Mouse (Mus musculus) megakaryocyte, embryonic 14.5 days (primary cell): ENCODE measurements around the gene Kif13a. TPM values are rescaled to one million over a fixed set of nuclear protein-coding genes. Genes with fewer than 3 reads are reported as not detected.

Source experiments
- H3K27me3 ChIP-seq: replicated peaks from 2 replicates; pipeline ENCODE3; 2012; ENCODE audit warnings: inconsistent platforms
- H3K36me3 ChIP-seq: replicated peaks from 2 replicates; pipeline ENCODE3; 2012; ENCODE audit warnings: low read length, inconsistent platforms, mixed read lengths
- H3K4me1 ChIP-seq: 2 replicates; pipeline ENCODE4 v1.6.1; 2012; ENCODE audit warnings: inconsistent platforms
- H3K4me3 ChIP-seq: replicated peaks from 2 replicates; pipeline ENCODE3; 2012; ENCODE audit warnings: moderate library complexity, mild to moderate bottlenecking, inconsistent platforms
- H3K9me3 ChIP-seq: 2 replicates; pipeline ENCODE4 v1.6.1; 2012; ENCODE audit warnings: inconsistent platforms
- FLI1 ChIP-seq: IDR thresholded peaks from 2 replicates; pipeline ENCODE4 v1.6.1; 2012; ENCODE audit warnings: low read length, inconsistent platforms, mixed read lengths
- GATA1 ChIP-seq: IDR thresholded peaks from 3 replicates; pipeline ENCODE4 v1.6.1; 2012; ENCODE audit warnings: mixed read lengths, low read length, inconsistent platforms, borderline replicate concordance
- polyA plus RNA-seq: library from polyadenylated mRNA; stranded (reverse); fragments of >175 nt; gene quantifications from 2 replicates; pipeline ENCODE4 v1.2.3, GENCODE M21; 2012; ENCODE audit warnings: low replicate concordance; ENCODE audit not compliant: insufficient read depth

Kif13a gene
- polyA plus RNA-seq, result 0.78 and 4.7 TPM in 2 replicates

DNA sequence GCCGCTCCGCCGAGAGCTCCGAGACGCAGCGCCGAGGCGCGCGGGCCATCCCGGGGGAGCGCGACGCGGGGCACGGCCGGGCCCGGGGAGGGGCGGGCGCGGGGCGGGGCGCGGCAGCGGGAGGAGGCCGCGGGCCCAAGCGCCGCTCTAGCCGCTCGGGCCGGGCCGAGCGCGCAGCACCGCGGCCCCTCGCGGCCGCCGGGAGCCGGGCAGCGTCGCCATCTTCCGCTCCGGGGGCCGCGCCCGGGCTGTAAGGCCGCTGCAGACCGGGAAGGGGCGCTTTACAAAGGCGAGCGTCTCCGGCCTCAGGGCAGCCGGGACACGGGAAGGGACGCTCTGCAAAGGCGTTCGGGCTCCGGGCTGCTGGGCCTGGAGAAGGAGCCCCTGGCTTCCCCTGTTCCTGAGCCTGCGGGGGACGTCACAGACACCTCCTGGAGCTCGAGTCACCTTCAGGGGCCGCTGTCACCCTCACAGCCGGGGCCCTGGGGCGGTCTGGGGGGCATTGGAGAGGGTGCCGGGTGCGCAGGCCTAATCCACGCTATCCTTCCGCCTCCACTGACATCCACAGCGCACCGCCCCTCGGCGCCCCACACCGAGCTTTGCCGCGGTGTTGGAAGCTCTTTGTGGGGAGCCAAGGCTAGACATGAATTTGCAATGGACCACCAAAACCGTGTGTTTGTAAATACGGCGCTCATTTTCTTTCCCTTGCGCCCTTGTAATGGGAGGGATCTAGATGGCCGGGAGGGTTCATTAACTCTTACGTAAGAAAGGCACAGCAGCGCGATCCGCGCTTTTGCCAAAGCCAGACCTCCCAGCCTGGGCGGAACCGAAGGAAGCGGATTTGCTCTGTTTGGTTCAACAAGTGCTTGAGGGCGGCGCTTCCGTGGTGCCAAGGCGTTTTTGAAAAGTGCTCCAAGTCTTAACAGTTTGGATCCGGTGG, at the start of gene Kif13a:
Kif13a (minus strand) TSS at position 149 of the 940 bp plus-strand sequence.
- TF ChIP-seq FLI1, result no peak
- TF ChIP-seq GATA1, result no peak
- H3K27me3 ChIP-seq, result no peaks in the 10 kb centered on the region
- H3K9me3 ChIP-seq, result 0 out of 2 replicates have a peak, but pooled peaks cover 3% of the 10 kb centered on the region
- peaks cover 22% of the 10 kb centered on the region for H3K36me3 ChIP-seq
- H3K4me3 ChIP-seq, result peak within 1 kb of the TSS; percentile 95
- peaks cover 73% of the 10 kb centered on the region for H3K4me1 ChIP-seq

DNA sequence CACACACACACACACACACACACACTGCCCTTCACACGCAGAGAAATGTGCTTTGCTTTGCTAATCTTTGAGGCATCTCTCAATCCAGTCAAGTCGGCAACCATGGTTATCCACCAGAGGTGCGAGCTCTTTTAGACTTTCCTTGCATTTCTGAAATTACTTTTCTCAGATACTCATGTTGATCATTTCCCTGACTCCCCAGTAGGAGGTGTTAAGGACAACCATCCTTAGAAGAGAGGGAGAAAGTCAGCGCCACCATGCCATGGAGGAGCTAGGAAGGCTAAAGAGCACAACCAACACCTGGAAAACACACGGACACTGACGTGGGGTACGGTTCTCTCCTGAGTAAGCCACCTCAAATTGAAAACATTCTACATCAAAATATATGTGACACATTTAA, 46.9 kb upstream of the Kif13a start:
- no peak overlapping the region for H3K4me3 ChIP-seq

DNA sequence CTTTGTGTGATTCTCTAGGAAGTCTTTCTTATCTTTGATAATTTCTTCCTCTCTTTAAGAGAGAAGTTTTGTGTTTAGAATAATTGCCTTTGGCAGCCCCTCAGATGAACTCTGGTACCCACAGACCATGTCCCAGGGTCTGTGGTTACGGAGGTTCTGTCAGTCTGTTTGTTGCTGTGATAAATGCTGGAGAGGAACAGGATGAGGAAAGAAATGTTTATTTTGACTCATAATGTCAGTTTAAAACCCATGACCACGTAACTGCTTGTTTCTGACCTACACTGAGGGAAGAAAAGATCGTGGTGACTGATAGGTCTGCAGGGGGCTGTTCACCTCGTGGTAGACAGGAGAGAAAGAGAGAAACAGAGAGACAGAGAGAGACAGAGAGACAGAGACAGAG, 46.3 kb upstream of the Kif13a start:
- Histone ChIP-seq H3K27me3 (no peaks in the 10 kb centered on the region), H3K4me1 (peaks cover 35% of the 10 kb centered on the region), H3K4me3 (no peak overlapping the region), H3K9me3 (no peaks in the 10 kb centered on the region), H3K36me3 (no peaks in the 10 kb centered on the region)
- no peak for TF ChIP-seq FLI1
- TF ChIP-seq GATA1, result no peak

More for the DNA sequence above, 46.9 kb upstream of the Kif13a start:
- Histone ChIP-seq H3K27me3 (no peaks in the 10 kb centered on the region), H3K9me3 (no peaks in the 10 kb centered on the region), H3K36me3 (no peaks in the 10 kb centered on the region), H3K4me1 (peaks cover 36% of the 10 kb centered on the region)
- TF ChIP-seq FLI1 (no peak), GATA1 (no peak)

DNA sequence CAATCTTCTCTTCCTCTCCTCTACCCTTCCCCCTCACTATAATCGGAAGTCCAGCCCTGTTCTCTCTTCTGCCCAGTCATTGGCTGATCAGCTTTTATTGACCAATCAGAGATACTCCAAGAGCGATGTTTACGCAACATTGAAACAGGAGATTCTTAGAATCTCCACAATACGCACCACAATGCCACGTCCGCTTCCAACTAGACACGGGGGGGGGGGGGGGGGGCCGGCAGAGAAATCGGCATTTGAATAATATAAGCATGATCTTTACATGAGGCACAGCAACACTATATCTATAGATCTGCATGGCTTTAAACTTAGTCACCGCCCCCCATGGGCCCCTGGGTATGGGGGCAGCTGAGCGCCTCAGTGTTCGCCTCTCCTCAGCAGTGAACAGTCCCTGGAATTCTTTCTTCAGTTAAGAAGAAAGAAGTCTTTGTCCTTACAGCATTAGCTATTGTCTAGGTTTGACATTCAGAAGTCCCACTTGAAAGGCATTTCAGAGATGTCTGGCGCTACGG, 45.4 kb upstream of the Kif13a start:
- no peaks in the 10 kb centered on the region for H3K9me3 ChIP-seq
- H3K4me1 ChIP-seq, result peaks cover 32% of the 10 kb centered on the region
- H3K36me3 ChIP-seq, result no peaks in the 10 kb centered on the region
- H3K4me3 ChIP-seq, result no peak overlapping the region
- H3K27me3 ChIP-seq, result no peaks in the 10 kb centered on the region
- TF ChIP-seq FLI1, result no peak
- no peak for TF ChIP-seq GATA1

DNA sequence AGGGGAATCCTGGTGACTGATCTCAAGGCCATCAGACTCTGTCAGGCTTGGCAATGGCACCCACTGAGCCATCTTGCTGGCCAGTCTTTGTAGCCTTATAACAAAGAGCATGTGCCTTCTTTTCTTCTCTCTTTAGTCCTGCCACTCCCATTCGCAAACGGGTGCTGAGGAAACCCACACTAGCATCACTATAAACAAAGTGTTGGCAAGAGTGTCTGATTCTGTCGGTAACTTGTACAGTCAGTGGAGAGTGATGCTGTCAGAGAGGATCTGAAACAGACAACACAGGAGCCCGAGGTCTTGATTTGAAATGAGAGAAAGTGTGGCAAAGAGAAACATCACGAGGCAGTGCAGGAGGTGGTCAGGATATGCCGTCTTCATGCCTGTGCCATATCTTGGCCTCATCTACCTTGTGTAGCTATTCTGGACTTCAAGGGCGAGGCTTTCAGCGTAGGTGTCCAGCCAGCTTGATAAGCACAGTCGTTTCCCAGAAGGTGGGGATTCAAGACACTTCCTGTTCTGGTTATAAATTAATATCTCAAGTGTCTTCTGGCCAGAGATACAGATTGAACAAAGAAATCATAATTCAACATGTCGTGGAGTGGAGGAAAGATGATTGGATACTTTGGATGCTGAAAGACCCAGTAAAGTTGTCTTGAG, 40.7 kb upstream of the Kif13a start:
- Histone ChIP-seq H3K4me1 (peaks cover 19% of the 10 kb centered on the region), H3K4me3 (no peak overlapping the region), H3K36me3 (no peaks in the 10 kb centered on the region), H3K9me3 (0 out of 2 replicates have a peak, but pooled peaks cover 4% of the 10 kb centered on the region), H3K27me3 (peaks cover 7% of the 10 kb centered on the region)
- TF ChIP-seq FLI1 (no peak), GATA1 (no peak)

DNA sequence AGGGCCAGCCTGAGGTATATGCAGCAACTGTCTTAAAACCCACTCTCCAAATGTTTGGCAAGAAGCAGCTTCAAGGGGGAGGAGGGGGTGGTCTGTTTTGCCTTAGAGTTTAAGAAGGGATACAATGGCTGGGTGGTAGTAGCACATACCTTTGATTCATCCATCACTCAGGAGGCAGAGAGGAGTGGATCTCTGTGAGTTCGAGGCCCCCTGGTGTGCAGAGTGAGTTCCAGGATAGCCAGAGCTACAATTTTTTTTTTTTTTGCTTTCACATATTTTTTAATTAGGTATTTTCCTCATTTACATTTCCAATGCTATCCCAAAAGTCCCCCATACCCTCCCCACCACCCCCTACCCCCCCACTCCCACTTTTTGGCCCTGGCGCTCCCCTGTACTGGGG, 39.0 kb upstream of the Kif13a start:
- Histone ChIP-seq H3K4me1 (peaks cover 13% of the 10 kb centered on the region), H3K9me3 (peaks cover 15% of the 10 kb centered on the region), H3K27me3 (peaks cover 9% of the 10 kb centered on the region), H3K4me3 (no peak overlapping the region), H3K36me3 (no peaks in the 10 kb centered on the region)
- no peak for TF ChIP-seq FLI1
- TF ChIP-seq GATA1, result no peak

DNA sequence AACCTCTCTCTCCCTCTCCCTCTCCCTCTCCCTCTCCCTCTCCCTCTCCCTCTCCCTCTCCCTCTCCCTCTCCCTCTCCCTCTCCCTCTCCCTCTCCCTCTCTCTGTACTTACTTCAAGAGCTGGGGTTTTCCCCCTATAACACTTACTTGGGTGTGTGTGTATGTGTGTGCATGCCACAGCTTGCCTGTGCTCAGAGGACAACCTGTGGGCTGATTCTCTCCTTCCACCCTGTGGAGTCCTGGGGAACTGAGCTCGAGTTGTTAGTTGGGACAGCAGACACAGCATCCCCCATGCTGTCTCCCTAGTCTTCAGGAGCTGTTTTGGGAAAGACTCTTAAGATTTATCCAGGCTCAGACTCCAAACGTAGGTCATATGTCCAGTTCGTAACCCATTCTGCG, 37.6 kb upstream of the Kif13a start:
- no peaks in the 10 kb centered on the region for H3K36me3 ChIP-seq
- peaks cover 9% of the 10 kb centered on the region for H3K27me3 ChIP-seq
- no peak overlapping the region for H3K4me3 ChIP-seq
- H3K4me1 ChIP-seq, result 0 out of 2 replicates have a peak, but pooled peaks cover 6% of the 10 kb centered on the region
- H3K9me3 ChIP-seq, result peaks cover 15% of the 10 kb centered on the region
- TF ChIP-seq GATA1 (no peak), FLI1 (no peak)

DNA sequence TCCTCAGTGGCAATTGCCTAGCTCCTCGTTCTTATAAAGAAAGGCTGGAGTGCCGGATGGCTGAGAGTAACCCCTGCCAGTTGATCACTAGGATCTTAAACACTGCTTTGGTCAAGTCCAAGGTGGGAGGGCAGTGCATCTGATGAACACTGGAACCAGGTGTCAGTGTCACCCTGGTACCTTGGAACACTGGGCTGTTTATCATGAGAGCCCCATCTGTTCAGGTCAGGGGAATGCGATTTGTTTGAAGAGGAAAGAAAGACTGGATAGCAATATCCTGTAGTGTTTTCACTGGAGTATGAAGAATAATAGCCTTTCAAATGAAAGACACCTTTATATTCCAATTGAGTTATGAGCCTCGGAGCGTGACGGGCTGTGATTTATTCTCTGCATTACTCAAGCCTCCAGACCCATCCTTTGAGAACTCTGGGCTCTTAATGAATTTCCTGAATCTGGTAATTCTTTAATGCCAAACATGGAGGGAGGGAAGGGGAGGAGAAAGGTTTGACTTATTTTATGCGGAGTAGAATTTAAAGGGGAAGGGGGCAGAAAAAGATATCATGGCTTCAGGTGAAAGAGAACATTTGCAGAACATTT, 31.3 kb upstream of the Kif13a start:
- Histone ChIP-seq H3K27me3 (peaks cover 22% of the 10 kb centered on the region), H3K36me3 (no peaks in the 10 kb centered on the region), H3K9me3 (peaks cover 14% of the 10 kb centered on the region), H3K4me1 (peaks cover 12% of the 10 kb centered on the region), H3K4me3 (no peak overlapping the region)
- TF ChIP-seq GATA1, result no peak
- no peak for TF ChIP-seq FLI1

DNA sequence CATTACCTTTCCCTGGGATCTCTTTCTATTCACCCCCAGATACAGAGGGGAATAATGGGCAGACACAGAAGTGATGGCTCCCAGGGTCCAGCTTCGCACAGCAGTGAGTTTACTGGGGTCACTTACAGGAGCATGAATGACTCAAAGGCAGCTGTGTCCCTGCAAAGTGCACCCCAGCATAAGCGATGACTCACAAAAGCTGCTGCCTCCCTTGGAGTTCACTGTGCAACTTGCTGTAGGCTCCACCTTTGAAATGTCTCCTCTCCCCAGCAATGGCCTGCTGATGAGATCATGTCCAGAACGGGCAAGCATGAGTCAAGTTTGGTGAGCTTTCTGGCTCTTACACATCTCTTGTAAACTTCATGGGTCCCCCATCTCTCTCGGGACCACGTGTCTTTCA, 29.5 kb upstream of the Kif13a start:
- no peak overlapping the region for H3K4me3 ChIP-seq
- TF ChIP-seq FLI1 (no peak), GATA1 (no peak)
- no peaks in the 10 kb centered on the region for H3K36me3 ChIP-seq
- H3K9me3 ChIP-seq, result peaks cover 4% of the 10 kb centered on the region
- peaks cover 17% of the 10 kb centered on the region for H3K4me1 ChIP-seq
- H3K27me3 ChIP-seq, result peaks cover 25% of the 10 kb centered on the region

DNA sequence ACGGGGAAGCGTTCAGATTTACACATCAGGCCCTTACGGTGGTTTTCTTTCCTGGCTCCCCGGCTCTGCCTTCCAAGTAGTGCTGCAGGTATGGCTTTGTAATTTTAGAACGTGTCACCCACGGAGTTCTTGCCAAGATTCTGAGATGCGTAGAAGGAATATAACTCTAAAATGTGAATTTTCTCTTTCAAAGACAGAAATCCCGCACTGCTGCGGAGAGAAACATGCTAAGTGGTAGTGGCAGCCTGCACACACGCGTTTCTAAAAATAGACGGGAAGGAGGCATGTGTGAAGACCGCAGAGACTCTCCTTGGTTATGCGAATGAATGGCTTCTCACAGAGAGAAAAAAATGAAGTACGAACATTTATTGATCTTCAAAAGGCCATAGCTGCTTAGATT, 21.5 kb upstream of the Kif13a start:
- no peaks in the 10 kb centered on the region; the same call in 1 of the 2 replicates for H3K9me3 ChIP-seq
- no peak overlapping the region for H3K4me3 ChIP-seq
- peaks cover 25% of the 10 kb centered on the region for H3K4me1 ChIP-seq
- H3K27me3 ChIP-seq, result peaks cover 23% of the 10 kb centered on the region
- no peaks in the 10 kb centered on the region for H3K36me3 ChIP-seq
- TF ChIP-seq FLI1, result no peak
- no peak for TF ChIP-seq GATA1
